Mouse (Mus musculus) heart, embryonic 11.5 days (tissue): Measurements from ENCODE around the gene Galnt3. TPM values are rescaled to one million over a fixed set of nuclear protein-coding genes. Genes with fewer than 3 reads are reported as not detected.

Experiments
- ATAC-seq: fragments of 200-750 bp; cut with Nextera tagmentation; replicated peaks from 2 replicates; pipeline ENCODE4 v1.8.0; 2017; ENCODE audit warnings: moderate library complexity; ENCODE audit not compliant: insufficient number of reproducible peaks, low FRiP score, low TSS enrichment
- H3K27ac ChIP-seq: fragments of 300-500 bp; sonication (generic); 2 replicates; pipeline ENCODE4 v1.5.1; 2014; ENCODE audit warnings: mild to moderate bottlenecking, low read depth, low read length
- H3K27me3 ChIP-seq: fragments of 300-500 bp; sonication (generic); 2 replicates; pipeline ENCODE4 v1.6.1; 2014; ENCODE audit warnings: mild to moderate bottlenecking, low read length, mixed read lengths; ENCODE audit not compliant: control insufficient read depth, insufficient read depth
- H3K36me3 ChIP-seq: fragments of 300-500 bp; sonication (generic); 2 replicates; pipeline ENCODE4 v1.6.1; 2014; ENCODE audit warnings: mild to moderate bottlenecking, low read length, moderate library complexity, mixed read lengths; ENCODE audit not compliant: control insufficient read depth, insufficient read depth
- H3K4me1 ChIP-seq: fragments of 300-500 bp; sonication (generic); 2 replicates; pipeline ENCODE4 v1.6.1; 2014; ENCODE audit warnings: low read length; ENCODE audit not compliant: control insufficient read depth, insufficient read depth
- H3K4me2 ChIP-seq: fragments of 300-500 bp; sonication (generic); 2 replicates; pipeline ENCODE4 v1.6.1; 2014; ENCODE audit warnings: mild to moderate bottlenecking, moderate library complexity
- H3K4me3 ChIP-seq: fragments of 300-500 bp; sonication (generic); 2 replicates; pipeline ENCODE4 v1.5.1; 2014; ENCODE audit warnings: low read depth, low read length
- H3K9ac ChIP-seq: fragments of 300-500 bp; sonication (generic); 2 replicates; pipeline ENCODE4 v1.6.1; 2014; ENCODE audit warnings: mild to moderate bottlenecking, low read depth, low read length, moderate library complexity
- H3K9me3 ChIP-seq: fragments of 300-500 bp; sonication (generic); replicated peaks from 2 replicates; pipeline ENCODE4 v1.6.1; 2016; ENCODE audit warnings: low read length; ENCODE audit not compliant: control insufficient read depth
- WGBS: fragments of 180-500 bp; shearing (Covaris S2); extraction: QIAGEN DNeasy Blood & Tissue Kit; methylation state at CpG from one replicate; pipeline ENCODE4 v1.1.7; 2014; ENCODE audit not compliant: insufficient replicate concordance; 5-methylcytosine and 5-hydroxymethylcytosine counted together
- polyA plus RNA-seq: library from polyadenylated mRNA; unstranded; fragments of >200 nt; fragmentation: Nextera tagmentation; extraction: Ambion mirVana; gene quantifications from 2 replicates; pipeline ENCODE4 v1.2.1, GENCODE M21; 2014

Galnt3 gene
- polyA plus RNA-seq, 1 experiment from 2014 or later = 0.49 TPM

DNA sequence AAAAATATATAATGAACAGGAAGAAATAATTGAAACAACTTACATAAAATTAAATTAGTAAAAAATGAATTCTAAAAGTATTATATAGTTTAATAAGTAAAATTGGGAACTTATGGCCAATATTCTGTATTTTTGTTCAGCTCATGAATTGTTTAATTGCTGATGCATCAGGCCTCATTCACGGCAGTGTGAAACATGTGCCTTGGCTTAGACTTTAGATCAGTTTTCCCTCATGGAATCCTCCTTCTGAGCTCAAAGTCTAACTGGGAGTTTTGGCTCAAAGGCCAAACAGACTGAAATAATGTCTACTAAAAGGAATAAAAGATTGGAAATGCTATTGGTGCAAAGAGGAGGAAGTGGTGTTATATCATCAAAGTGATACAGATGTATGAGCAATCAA is 2.7 kb upstream of the Galnt3 start:
- H3K4me1 ChIP-seq = no peaks in the 10 kb centered on the region
- no peak overlapping the region for H3K4me2 ChIP-seq
- H3K9me3 ChIP-seq = no peaks in the 10 kb centered on the region
- no peak overlapping the region for H3K27ac ChIP-seq
- ATAC-seq = no peak
- no peaks in the 10 kb centered on the region for H3K36me3 ChIP-seq
- 85% methylated on average over 1 of the region's 1 CpGs for WGBS
- peaks cover 27% of the 10 kb centered on the region for H3K27me3 ChIP-seq
- H3K9ac ChIP-seq = no peak overlapping the region
- no peak overlapping the region for H3K4me3 ChIP-seq

DNA sequence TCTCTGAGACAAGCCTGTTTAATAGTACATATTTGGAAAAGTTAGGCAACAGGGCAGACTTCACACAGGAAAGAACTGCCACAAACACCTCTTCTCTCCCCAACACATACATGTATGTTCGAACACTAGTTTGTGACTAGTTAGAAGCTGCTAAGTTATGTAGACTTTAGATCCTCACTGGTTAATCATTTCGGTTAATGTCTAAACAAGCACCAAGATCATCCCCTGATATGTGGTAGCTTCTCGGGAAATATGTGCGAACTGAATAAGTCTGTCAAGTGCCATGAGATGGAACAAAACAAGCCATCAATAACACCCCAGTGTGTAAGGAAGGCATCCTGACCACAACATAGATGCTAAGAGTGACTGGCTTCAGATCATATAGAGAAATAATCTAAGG is 2.1 kb upstream of the Galnt3 start:
- Histone ChIP-seq H3K4me3 (no peak overlapping the region), H3K4me1 (no peaks in the 10 kb centered on the region), H3K9me3 (no peaks in the 10 kb centered on the region), H3K36me3 (no peaks in the 10 kb centered on the region), H3K27me3 (peaks cover 31% of the 10 kb centered on the region), H3K4me2 (no peak overlapping the region), H3K9ac (no peak overlapping the region), H3K27ac (no peak overlapping the region)
- ATAC-seq = no peak
- WGBS = 74% methylated on average over 4 of the region's 4 CpGs

DNA sequence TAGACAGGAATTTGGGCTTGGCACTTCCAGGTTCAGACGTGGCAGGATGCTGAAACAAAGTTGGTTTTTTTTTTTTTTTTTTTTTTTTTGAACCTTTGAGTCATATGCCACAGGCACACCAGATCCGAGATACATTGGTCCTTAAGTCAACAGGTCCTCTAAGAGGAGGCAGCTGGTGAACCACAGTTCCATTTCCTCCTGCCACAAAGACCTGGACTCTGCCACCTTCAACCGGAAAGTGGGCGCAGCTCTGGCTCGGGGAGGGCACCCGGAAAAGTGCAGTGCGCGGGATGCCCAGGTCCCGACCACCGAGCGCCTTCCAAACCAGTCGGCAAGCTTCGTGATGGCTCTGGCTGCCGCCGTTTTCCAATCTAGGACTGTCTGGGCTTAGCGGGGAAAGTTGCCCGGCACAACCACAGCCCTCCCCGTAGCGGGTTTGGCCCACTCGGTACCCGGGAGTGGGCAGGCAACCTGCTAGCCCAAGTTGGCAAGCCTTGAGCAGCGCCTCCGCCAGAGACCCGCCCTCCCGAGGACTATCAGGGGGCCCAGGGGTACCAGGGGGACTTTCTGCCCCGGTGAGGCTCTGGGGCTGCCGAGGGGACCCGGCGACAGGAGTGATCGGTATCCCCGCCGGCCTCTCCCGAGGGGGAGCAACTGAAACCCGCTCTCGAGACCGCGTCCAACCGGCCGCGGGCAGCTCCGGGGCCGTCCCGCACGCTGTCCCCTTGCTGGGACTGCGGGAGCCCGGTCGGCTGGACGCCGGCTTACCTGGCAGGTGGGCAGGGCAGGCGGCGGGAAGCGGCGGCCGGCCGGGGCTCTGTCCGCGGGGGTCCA is 821 bp downstream of the Galnt3 start:
- Histone ChIP-seq H3K9me3 (no peaks in the 10 kb centered on the region), H3K4me1 (no peaks in the 10 kb centered on the region), H3K36me3 (no peaks in the 10 kb centered on the region), H3K27me3 (peaks cover 31% of the 10 kb centered on the region), H3K4me2 (peak overlapping the region; percentile 99), H3K27ac (no peak overlapping the region), H3K4me3 (peak overlapping the region; percentile 66), H3K9ac (no peak overlapping the region)
- ATAC-seq = no peak; the same call in 1 of the 2 replicates
- WGBS = under 1% methylated on average over 50 of the region's 57 CpGs

DNA sequence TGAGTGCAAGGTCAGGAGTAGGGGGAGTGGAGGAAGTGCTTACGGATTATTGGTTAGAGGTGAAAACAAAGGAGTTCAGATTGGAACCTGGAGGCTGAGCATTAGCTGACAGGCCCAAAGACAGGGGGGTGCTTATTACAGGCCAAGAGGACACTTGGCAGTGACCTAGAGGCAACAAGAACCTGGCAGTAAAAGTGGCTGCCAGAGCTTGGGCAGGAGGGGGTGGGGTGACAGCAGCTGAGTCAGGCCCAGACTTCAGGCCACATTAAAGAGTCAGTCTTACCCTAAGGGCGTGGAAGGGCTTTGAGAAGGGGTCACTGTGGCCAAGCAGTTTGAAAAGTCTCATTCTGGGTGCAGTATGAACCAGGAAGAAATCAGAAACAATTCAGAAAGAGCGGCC is 7.1 kb downstream of the Galnt3 start:
- H3K4me3 ChIP-seq = no peak overlapping the region
- WGBS = 71% methylated on average over 3 of the region's 3 CpGs
- H3K4me2 ChIP-seq = no peak overlapping the region
- H3K36me3 ChIP-seq = no peaks in the 10 kb centered on the region
- no peak for ATAC-seq
- peaks cover 2% of the 10 kb centered on the region; the same call in 1 of the 2 replicates for H3K4me1 ChIP-seq
- no peaks in the 10 kb centered on the region for H3K9me3 ChIP-seq
- H3K9ac ChIP-seq = no peak overlapping the region
- no peak overlapping the region for H3K27ac ChIP-seq
- peaks cover 6% of the 10 kb centered on the region for H3K27me3 ChIP-seq

DNA sequence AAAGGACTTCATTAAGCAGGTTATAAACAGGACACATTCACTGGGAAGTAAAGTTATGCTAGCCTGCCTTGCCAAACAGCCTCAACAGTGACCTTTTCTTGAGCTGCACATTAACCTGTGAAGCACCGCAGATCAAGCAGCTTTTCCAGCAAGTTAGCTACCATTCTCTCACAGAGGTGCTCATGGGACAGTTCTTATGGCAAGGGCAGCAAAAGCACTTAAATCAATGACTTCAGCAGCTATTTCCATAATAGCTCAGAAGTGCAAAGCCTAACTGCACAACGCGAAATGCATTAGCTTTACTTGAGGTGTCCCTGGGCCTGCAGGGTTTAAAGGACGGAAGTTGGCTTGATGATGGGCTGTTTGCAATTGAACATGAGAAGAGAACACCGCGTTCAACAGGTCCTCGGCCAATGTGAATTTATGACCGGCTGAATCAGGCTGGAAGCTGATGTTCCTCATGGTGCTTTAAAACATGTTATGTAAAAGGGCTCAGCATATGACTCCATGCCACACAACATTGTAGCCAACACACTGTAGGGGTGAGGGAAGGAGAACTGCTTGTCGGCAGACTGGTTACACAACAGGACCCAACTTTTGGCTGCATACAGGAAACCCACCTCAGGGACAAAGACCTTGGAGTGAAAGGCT is 16.8 kb downstream of the Galnt3 start:
- no peak for ATAC-seq
- H3K9ac ChIP-seq = no peak overlapping the region
- H3K4me2 ChIP-seq = no peak overlapping the region
- no peak overlapping the region for H3K4me3 ChIP-seq
- no peaks in the 10 kb centered on the region for H3K27me3 ChIP-seq
- no peak overlapping the region for H3K27ac ChIP-seq
- no peaks in the 10 kb centered on the region for H3K9me3 ChIP-seq
- no peaks in the 10 kb centered on the region for H3K36me3 ChIP-seq
- 93% methylated on average over 9 of the region's 9 CpGs for WGBS
- no peaks in the 10 kb centered on the region for H3K4me1 ChIP-seq

DNA sequence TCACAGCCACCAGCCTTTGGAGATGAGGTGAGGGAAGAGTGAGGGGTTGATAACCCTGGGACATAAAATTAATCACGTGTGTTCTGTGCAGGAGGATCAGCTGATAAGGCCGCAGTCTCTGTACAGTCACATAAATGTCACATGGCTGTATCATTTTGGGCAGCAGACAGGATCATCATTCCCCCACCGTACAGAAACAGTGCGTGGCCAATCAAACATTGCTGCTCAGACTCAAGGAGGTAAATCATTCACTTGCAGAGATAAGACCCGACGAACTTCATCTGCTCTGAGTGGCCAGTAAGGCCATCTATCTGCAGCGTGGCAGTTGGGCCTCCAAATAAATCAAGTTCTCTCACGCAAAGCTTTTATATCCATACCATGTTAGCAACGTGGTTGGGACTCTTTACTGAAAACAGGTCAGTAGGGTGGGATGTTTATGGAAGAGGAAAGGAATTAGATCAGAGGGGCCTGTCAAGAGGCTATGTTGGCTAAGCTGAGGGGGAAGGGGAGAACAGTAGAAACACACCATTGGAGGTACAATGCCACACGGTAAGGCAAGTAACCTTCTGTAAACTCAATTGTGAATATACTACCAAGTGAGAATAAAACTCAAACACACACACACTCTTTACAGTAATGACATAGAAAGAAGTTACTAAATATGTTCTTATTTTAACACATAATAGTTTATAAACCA is 20.9 kb downstream of the Galnt3 start:
- H3K4me2 ChIP-seq = no peak overlapping the region
- no peaks in the 10 kb centered on the region for H3K36me3 ChIP-seq
- no peak overlapping the region for H3K4me3 ChIP-seq
- ATAC-seq = no peak
- no peaks in the 10 kb centered on the region for H3K4me1 ChIP-seq
- WGBS = 46% methylated on average over 10 of the region's 10 CpGs
- H3K9ac ChIP-seq = no peak overlapping the region
- no peak overlapping the region for H3K27ac ChIP-seq
- no peaks in the 10 kb centered on the region for H3K27me3 ChIP-seq
- H3K9me3 ChIP-seq = no peaks in the 10 kb centered on the region

DNA sequence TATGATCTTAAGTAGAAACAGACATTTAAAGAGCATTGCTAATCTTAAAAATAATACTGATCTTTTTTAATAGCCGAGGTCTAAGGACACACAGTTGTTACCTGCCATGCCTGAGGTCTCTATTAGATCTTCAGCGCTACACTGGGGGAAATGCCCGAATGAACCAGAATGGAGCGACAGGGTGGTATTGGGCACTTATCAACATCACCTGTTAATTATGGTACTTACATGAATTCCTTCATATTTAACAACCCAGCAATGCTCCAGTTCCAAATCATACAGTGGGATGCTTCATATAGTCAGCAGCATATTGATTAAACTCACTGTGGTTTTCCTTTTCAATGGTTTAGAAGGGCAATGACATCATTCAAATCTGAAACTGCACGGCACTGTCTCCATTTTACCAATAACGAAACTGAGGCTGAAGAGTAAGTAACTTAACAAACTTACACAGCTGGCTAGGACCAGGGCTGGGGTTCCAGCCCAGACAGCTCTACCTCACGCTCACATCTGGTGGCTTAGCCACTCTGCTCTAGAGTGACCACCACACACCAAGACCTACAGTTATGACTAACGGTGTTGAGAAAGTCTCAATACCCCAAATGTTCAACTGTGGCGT is 23.0 kb downstream of the Galnt3 start:
- H3K27ac ChIP-seq = no peak overlapping the region
- no peak overlapping the region for H3K9ac ChIP-seq
- no peaks in the 10 kb centered on the region for H3K9me3 ChIP-seq
- H3K27me3 ChIP-seq = no peaks in the 10 kb centered on the region
- no peaks in the 10 kb centered on the region for H3K4me1 ChIP-seq
- ATAC-seq = no peak
- no peak overlapping the region for H3K4me3 ChIP-seq
- H3K36me3 ChIP-seq = no peaks in the 10 kb centered on the region
- WGBS = 88% methylated on average over 9 of the region's 9 CpGs
- no peak overlapping the region for H3K4me2 ChIP-seq

DNA sequence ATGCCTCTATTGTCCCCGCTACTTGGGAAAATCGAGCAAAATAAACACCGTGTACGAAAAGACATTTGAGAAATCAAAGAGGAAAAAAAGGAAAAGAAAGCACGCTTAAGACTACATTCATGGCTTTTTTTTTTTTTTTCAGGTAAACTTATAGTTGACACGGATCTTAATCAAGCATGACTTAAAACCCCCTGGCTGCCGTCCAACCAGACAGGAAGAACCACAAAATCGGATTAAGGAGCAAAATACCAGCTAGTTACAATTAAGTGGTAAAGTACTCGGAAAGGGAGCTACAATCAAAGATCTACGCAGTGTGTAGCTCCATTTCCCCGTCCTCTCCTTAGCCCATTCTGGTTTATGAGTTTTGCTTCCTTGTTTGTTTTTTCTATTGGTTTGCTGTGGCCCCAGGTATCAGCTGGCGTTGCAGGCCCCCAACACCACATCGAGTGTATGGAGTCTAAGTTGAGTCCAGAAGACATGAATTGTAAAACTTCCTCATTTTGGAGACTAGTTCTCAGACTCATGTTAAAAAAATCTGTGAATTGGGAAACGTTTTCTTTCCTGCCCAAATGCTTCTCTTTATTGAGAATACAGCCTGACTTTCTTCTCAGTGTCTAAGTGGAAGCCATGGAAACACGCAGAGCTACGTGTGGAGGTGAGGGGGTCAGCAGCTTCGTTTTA is 24.0 kb downstream of the Galnt3 start:
- Histone ChIP-seq H3K27ac (no peak overlapping the region), H3K36me3 (no peaks in the 10 kb centered on the region), H3K9ac (no peak overlapping the region), H3K4me1 (no peaks in the 10 kb centered on the region), H3K4me3 (no peak overlapping the region), H3K9me3 (no peaks in the 10 kb centered on the region), H3K4me2 (no peak overlapping the region), H3K27me3 (no peaks in the 10 kb centered on the region)
- ATAC-seq = no peak
- WGBS = 77% methylated on average over 17 of the region's 17 CpGs
